Mouse (Mus musculus) CH12.LX (cell line): Measurements from ENCODE around the gene Arih2.

Source experiments
- BHLHE40 ChIP-seq: IDR thresholded peaks from 2 replicates; pipeline ENCODE4 v1.6.1; 2011; ENCODE audit warnings: mild to moderate bottlenecking, low read depth, low read length, improper control_type of control experiment
- CHD2 ChIP-seq: IDR thresholded peaks from 2 replicates; pipeline ENCODE4 v1.6.1; 2011; ENCODE audit warnings: low read length, improper control_type of control experiment
- CTCF ChIP-seq, 2 experiments: IDR thresholded peaks in 1 of 2; conservative IDR thresholded peaks in 1 of 2; 2 replicates each; pipeline ENCODE4 v1.5.1; 2011 to 2012; ENCODE audit warnings: low read depth in 2 of 2, low read length in 2 of 2, improper control_type of control experiment in 1 of 2, inconsistent platforms in 1 of 2, mild to moderate bottlenecking in 1 of 2, moderate library complexity in 1 of 2
- ELF1 ChIP-seq: IDR thresholded peaks from 2 replicates; pipeline ENCODE4 v1.6.1; 2014; ENCODE audit warnings: low read depth, mild to moderate bottlenecking, inconsistent platforms, low read length, improper control_type of control experiment
- EP300 ChIP-seq: IDR thresholded peaks from 2 replicates; pipeline ENCODE4 v1.6.1; 2011; ENCODE audit warnings: low read length, improper control_type of control experiment
- HCFC1 ChIP-seq: IDR thresholded peaks from 2 replicates; pipeline ENCODE4 v1.6.1; 2012; ENCODE audit warnings: low read depth, mild to moderate bottlenecking, inconsistent platforms, low read length, improper control_type of control experiment
- MAFK ChIP-seq: IDR thresholded peaks from 2 replicates; pipeline ENCODE4 v1.6.1; 2011; ENCODE audit warnings: low read length, improper control_type of control experiment; ENCODE audit not compliant: insufficient replicate concordance
- MAX ChIP-seq: IDR thresholded peaks from 2 replicates; pipeline ENCODE4 v1.6.1; 2011; ENCODE audit warnings: low read length, improper control_type of control experiment
- MAZ ChIP-seq: IDR thresholded peaks from 2 replicates; pipeline ENCODE4 v1.6.1; 2012; ENCODE audit warnings: low read depth, mild to moderate bottlenecking, inconsistent platforms, low read length, improper control_type of control experiment, moderate library complexity
- NRF1 ChIP-seq: IDR thresholded peaks from 2 replicates; pipeline ENCODE4 v1.6.1; 2014; ENCODE audit warnings: low read depth, mild to moderate bottlenecking, inconsistent platforms, low read length, improper control_type of control experiment, moderate library complexity
- POLR2A ChIP-seq: IDR thresholded peaks from 2 replicates; pipeline ENCODE4 v1.6.1; 2011; ENCODE audit warnings: low read depth, mild to moderate bottlenecking, improper control_type of control experiment, low read length
- TBP ChIP-seq: conservative IDR thresholded peaks from 2 replicates; pipeline ENCODE4 v1.6.1; 2011; ENCODE audit warnings: low read depth, low read length, improper control_type of control experiment
- ZC3H11A ChIP-seq: IDR thresholded peaks from 2 replicates; pipeline ENCODE4 v1.6.1; 2012; ENCODE audit warnings: low read depth, mild to moderate bottlenecking, inconsistent platforms, low read length, improper control_type of control experiment

DNA sequence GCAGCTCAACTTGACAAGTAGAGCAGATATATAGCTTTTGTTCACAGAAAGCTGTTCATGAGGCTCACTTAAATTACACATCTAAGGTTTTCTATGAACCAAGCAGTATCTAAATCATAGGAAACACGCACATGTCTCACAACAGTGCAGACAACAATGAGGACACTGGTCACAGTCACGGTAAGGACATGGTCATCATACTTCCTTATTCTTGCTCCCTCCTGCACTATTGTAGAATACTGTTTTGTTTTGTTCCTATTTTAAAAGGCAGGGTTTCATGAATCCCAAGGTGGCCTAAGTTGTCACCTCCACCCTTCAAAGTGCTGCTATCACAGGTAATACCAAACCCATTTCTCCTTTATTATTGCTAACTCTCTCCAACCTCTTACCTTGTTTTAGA lies 9.4 kb downstream of the Arih2 start:
- no peak for TF ChIP-seq ELF1
- no peak for TF ChIP-seq POLR2A
- no peak for TF ChIP-seq CTCF (conservative IDR thresholded peaks at IDR 0.05 in 1 of 2, IDR thresholded peaks at IDR 0.05 in 1 of 2; ENCODE audit: low read depth in 2 of 2, low read length in 2 of 2)
- no peak for TF ChIP-seq HCFC1
- TF ChIP-seq MAZ, result no peak
- TF ChIP-seq CHD2, result no peak
- no peak for TF ChIP-seq TBP
- TF ChIP-seq MAFK, result no peak
- no peak for TF ChIP-seq BHLHE40
- TF ChIP-seq ZC3H11A, result no peak
- TF ChIP-seq MAX, result no peak
- TF ChIP-seq EP300, result no peak
- no peak for TF ChIP-seq NRF1
